Mouse (Mus musculus) heart, adult 2 months (tissue): ENCODE data around the gene Olfr1428. TPM values are rescaled to one million over a fixed set of nuclear protein-coding genes. Genes with fewer than 3 reads are reported as not detected.
"Not testable (repeated sequence)": the region's sequence is repeated elsewhere in the genome, so short reads cannot be mapped to it uniquely, and the experiment has no call there.

Source experiments
- DNase-seq, 2 experiments: peaks; one replicate each; pipeline ENCODE4 v3.0.0; 2021
- H3K27ac ChIP-seq: fragments of 200-600 bp; 2 replicates; pipeline ENCODE4 v1.8.1; 2022
- H3K27me3 ChIP-seq: fragments of 200-500 bp; 2 replicates; pipeline ENCODE4 v1.6.1; 2012; ENCODE audit warnings: mild to moderate bottlenecking, low read length, inconsistent platforms, mixed read lengths; ENCODE audit not compliant: control insufficient read depth, insufficient read depth
- H3K36me3 ChIP-seq: fragments of 200-500 bp; 2 replicates; pipeline ENCODE4 v1.6.1; 2012; ENCODE audit warnings: low read length, inconsistent platforms; ENCODE audit not compliant: control insufficient read depth, insufficient read depth
- H3K4me1 ChIP-seq: fragments of 200-500 bp; 2 replicates; pipeline ENCODE4 v1.6.1; 2011; ENCODE audit warnings: low read length; ENCODE audit not compliant: control insufficient read depth, insufficient read depth
- H3K4me3 ChIP-seq: fragments of 200-600 bp; 2 replicates; pipeline ENCODE4 v1.8.1; 2022
- H3K79me2 ChIP-seq: fragments of 200-500 bp; replicated peaks from 2 replicates; pipeline ENCODE4 v1.6.1; 2012; ENCODE audit warnings: mild to moderate bottlenecking, inconsistent platforms, low read length, moderate library complexity, mixed read lengths; ENCODE audit not compliant: control insufficient read depth, insufficient read depth
- H3K9ac ChIP-seq: fragments of 200-500 bp; 2 replicates; pipeline ENCODE4 v1.6.1; 2012; ENCODE audit warnings: low read depth, mild to moderate bottlenecking, control low read depth, inconsistent platforms, low read length, mixed read lengths
- CTCF ChIP-seq: fragments of 200-600 bp; IDR thresholded peaks from 2 replicates; pipeline ENCODE4 v1.8.1; 2022; ENCODE audit warnings: antibody characterized with exemption, mild to moderate bottlenecking, moderate library complexity
- EP300 ChIP-seq: fragments of 200-500 bp; IDR thresholded peaks from 2 replicates; pipeline ENCODE4 v1.6.1; 2011; ENCODE audit warnings: low read depth, low read length, control low read depth; ENCODE audit not compliant: insufficient read depth
- POLR2A ChIP-seq: fragments of 200-500 bp; IDR thresholded peaks from 2 replicates; pipeline ENCODE4 v1.6.1; 2011; ENCODE audit warnings: mild to moderate bottlenecking, low read depth, low read length, control low read depth; ENCODE audit not compliant: insufficient read depth
- WGBS: fragments of 180-500 bp; shearing (Covaris S2); methylation state at CpG from one replicate; pipeline ENCODE4 v1.1.7; 2018; 5-methylcytosine and 5-hydroxymethylcytosine counted together
- intact Hi-C: fragments of 180-260 bp; cut with DNase I; formaldehyde crosslinking; loops from one replicate; pipeline ENCODE4 v1.15.1; 2025
- polyA plus RNA-seq: library from polyadenylated mRNA; depleted of rRNA; stranded (reverse); fragments of >200 nt; gene quantifications from 2 replicates; pipeline ENCODE4 v1.2.3, GENCODE M21; 2012; rRNA removed
- total RNA-seq, 2 experiments: library from RNA; stranded (reverse); gene quantifications; 2 replicates each; pipeline ENCODE4 v1.2.3; 2021

Olfr1428 gene
- total and polyA plus RNA-seq, 3 experiments, result not detected

GRCm38 (mm10) chr19:12104541-12104940 is 11.2 kb downstream of the Olfr1428 start:
- no peaks in the 10 kb centered on the region for H3K27me3 ChIP-seq
- WGBS, result 40% methylated on average over 1 of the region's 1 CpGs

DNA sequence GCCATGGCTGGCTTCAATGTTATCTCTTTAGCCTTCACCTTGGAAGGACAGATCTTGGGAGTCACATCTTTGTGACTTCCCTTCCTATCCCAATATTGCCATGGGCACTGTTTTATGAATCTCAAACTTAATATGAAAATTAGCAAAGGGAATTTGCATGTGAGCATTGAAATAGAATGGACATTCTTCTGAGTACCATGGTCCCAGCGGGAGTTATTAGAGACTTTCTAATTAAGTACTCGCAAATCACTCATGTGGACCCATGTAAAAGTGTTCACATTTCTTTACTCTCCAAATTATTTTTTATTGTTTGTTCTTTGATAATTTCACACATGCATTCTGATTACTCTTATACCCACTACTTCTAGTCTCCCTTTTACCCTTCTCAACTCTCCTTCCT is 12.5 kb downstream of the Olfr1428 start, which contains the start of gene Olfr1427:
Gene Olfr1427 (minus strand): TSS at position 101 of the 400 bp plus-strand sequence.
- Histone ChIP-seq H3K9ac (no peak within 1 kb of the TSS), H3K27me3 (no peaks in the 10 kb centered on the region), H3K4me1 (no peaks in the 10 kb centered on the region), H3K27ac (no peak within 1 kb of the TSS), H3K79me2 (no peaks in the 10 kb centered on the region), H3K36me3 (no peaks in the 10 kb centered on the region), H3K4me3 (no peak within 1 kb of the TSS)
- intact Hi-C loops, result no loop called here
- DNase-seq, result no peak
- TF ChIP-seq EP300 (no peak), CTCF (no peak), POLR2A (no peak)
- WGBS, result 90% methylated on average over 2 of the region's 2 CpGs

More at GRCm38 (mm10) chr19:12104541-12104940, 11.2 kb downstream of the Olfr1428 start:
- no peaks in the 10 kb centered on the region for H3K36me3 ChIP-seq
- H3K9ac ChIP-seq, result no peak overlapping the region
- no peaks in the 10 kb centered on the region for H3K79me2 ChIP-seq
- DNase-seq, result no peak
- no peak for TF ChIP-seq EP300
- no peak for TF ChIP-seq POLR2A
- TF ChIP-seq CTCF, result no peak
- intact Hi-C loops, result no loop called here
- H3K4me1 ChIP-seq, result no peaks in the 10 kb centered on the region
- no peak overlapping the region for H3K27ac ChIP-seq
- no peak overlapping the region for H3K4me3 ChIP-seq

- Histone ChIP-seq H3K27ac (no peak within 1 kb of the TSS), H3K9ac (no peak within 1 kb of the TSS), H3K27me3 (no peaks in the 10 kb centered on the region), H3K36me3 (no peaks in the 10 kb centered on the region), H3K79me2 (no peaks in the 10 kb centered on the region), H3K4me3 (no peak within 1 kb of the TSS), H3K4me1 (no peaks in the 10 kb centered on the region)
- intact Hi-C loops, result no loop called here
- no peak for DNase-seq
- TF ChIP-seq EP300 (no peak), CTCF (no peak), POLR2A (no peak)
- 59% methylated on average over 1 of the region's 1 CpGs for WGBS
These were observed 23.8 kb downstream of the Olfr1428 start, which contains the start of gene Olfr1426 for GRCm38 (mm10) chr19:12091913-12092312. Gene Olfr1426 (minus strand): TSS chr19:12092013.

- H3K27me3 ChIP-seq, H3K4me1 ChIP-seq, H3K79me2 ChIP-seq, H3K4me3 ChIP-seq, intact Hi-C loops, H3K9ac ChIP-seq, H3K27ac ChIP-seq, DNase-seq, H3K36me3 ChIP-seq: not testable (repeated sequence)
- WGBS, result 78% methylated on average over 4 of the region's 4 CpGs
These were observed 38.1 kb downstream of the Olfr1428 start, which contains the start of gene Olfr1425 for GRCm38 (mm10) chr19:12077631-12078030. Gene Olfr1425 (minus strand): TSS chr19:12077731.

DNA sequence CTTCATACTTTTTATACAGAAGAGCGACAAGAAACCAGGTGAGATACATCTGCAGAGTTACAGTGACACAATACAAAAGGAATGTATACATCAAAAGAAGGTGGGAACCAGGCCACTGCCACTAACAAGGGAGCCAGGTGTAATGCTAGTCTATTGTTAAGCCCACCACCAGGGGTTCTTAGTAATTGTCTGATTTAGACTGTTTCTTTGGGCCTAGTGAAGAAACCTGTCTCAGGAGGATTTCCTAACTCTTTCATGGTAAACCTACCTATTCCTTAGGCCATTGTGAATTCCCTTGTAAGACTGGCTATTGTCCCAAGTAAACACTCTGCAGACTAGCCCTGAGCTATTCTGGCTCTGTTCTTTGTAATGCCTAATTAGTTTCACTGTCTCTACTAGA is 46.2 kb downstream of the Olfr1428 start:
- WGBS, result 55% methylated on average over 1 of the region's 1 CpGs
- H3K27me3 ChIP-seq, DNase-seq, intact Hi-C loops, H3K79me2 ChIP-seq, H3K4me3 ChIP-seq, H3K9ac ChIP-seq, H3K36me3 ChIP-seq, H3K27ac ChIP-seq, H3K4me1 ChIP-seq: not testable (repeated sequence)

GRCm38 (mm10) chr19:12067806-12068205 is 47.9 kb downstream of the Olfr1428 start:
- H3K79me2 ChIP-seq, H3K4me3 ChIP-seq, DNase-seq, H3K27ac ChIP-seq, H3K9ac ChIP-seq, H3K36me3 ChIP-seq, H3K27me3 ChIP-seq, intact Hi-C loops, H3K4me1 ChIP-seq: not testable (repeated sequence)
- WGBS, result 47% methylated on average over 1 of the region's 1 CpGs

- H3K27me3 ChIP-seq, intact Hi-C loops, H3K4me3 ChIP-seq, H3K4me1 ChIP-seq, H3K79me2 ChIP-seq, DNase-seq, H3K9ac ChIP-seq, H3K36me3 ChIP-seq, H3K27ac ChIP-seq: not testable (repeated sequence)
- WGBS, result 89% methylated on average over 1 of the region's 1 CpGs
These were observed 53.1 kb downstream of the Olfr1428 start, which contains the start of gene Olfr1424 for GRCm38 (mm10) chr19:12062582-12062981. Gene Olfr1424 (minus strand): TSS chr19:12062682.

Other genes starting within 250 kb of the Olfr1428 start
- gene Olfr1419, start 240.8 kb downstream of the Olfr1428 start, total RNA-seq, result not detected
- not detected in 2 replicates for gene Olfr1419, start 240.8 kb downstream of the Olfr1428 start, polyA plus RNA-seq
- not detected for gene Olfr1420, start 229.3 kb downstream of the Olfr1428 start, total RNA-seq
- not detected in 2 replicates for gene Olfr1420, start 229.3 kb downstream of the Olfr1428 start, polyA plus RNA-seq
- gene Patl1, start 203.5 kb downstream of the Olfr1428 start, total RNA-seq, result 10 to 100 TPM; 28.6 to 32.7 TPM
- gene Patl1, start 203.5 kb downstream of the Olfr1428 start, polyA plus RNA-seq, result 19.3 and 23.2 TPM in 2 replicates
- 10 to 100 TPM; 81.7 to 95.1 TPM for gene Osbp, start 150.0 kb downstream of the Olfr1428 start, total RNA-seq
- gene Osbp, start 150.0 kb downstream of the Olfr1428 start, polyA plus RNA-seq, result 33.8 and 57.2 TPM in 2 replicates
- gene Olfr1423, start 74.6 kb downstream of the Olfr1428 start, total RNA-seq, result not detected
- gene Olfr1423, start 74.6 kb downstream of the Olfr1428 start, polyA plus RNA-seq, result not detected in 2 replicates
- not detected for gene Olfr1424, start 53.2 kb downstream of the Olfr1428 start, total RNA-seq
- gene Olfr1424, start 53.2 kb downstream of the Olfr1428 start, polyA plus RNA-seq, result not detected in 2 replicates
- gene Olfr1425, start 38.2 kb downstream of the Olfr1428 start, total RNA-seq, result not detected
- gene Olfr1425, start 38.2 kb downstream of the Olfr1428 start, polyA plus RNA-seq, result not detected in 2 replicates
- gene Olfr1426, start 23.9 kb downstream of the Olfr1428 start, total RNA-seq, result not detected
- not detected in 2 replicates for gene Olfr1426, start 23.9 kb downstream of the Olfr1428 start, polyA plus RNA-seq
- not detected for gene Olfr1427, start 12.6 kb downstream of the Olfr1428 start, total RNA-seq
- gene Olfr1427, start 12.6 kb downstream of the Olfr1428 start, polyA plus RNA-seq, result not detected in 2 replicates
- not detected for gene Olfr76, start 7.3 kb upstream of the Olfr1428 start, total RNA-seq
- gene Olfr76, start 7.3 kb upstream of the Olfr1428 start, polyA plus RNA-seq, result not detected in 2 replicates
- not detected for gene Olfr1555-ps1, start 54.2 kb upstream of the Olfr1428 start, total RNA-seq
- gene Olfr1555-ps1, start 54.2 kb upstream of the Olfr1428 start, polyA plus RNA-seq, result not detected in 2 replicates
- not detected for gene Olfr1431, start 84.7 kb upstream of the Olfr1428 start, total RNA-seq
- gene Olfr1431, start 84.7 kb upstream of the Olfr1428 start, polyA plus RNA-seq, result not detected in 2 replicates
- gene Olfr1432, start 116.7 kb upstream of the Olfr1428 start, total RNA-seq, result not detected
- gene Olfr1432, start 116.7 kb upstream of the Olfr1428 start, polyA plus RNA-seq, result not detected in 2 replicates
- gene Olfr262, start 125.8 kb upstream of the Olfr1428 start, total RNA-seq, result not detected
- gene Olfr262, start 125.8 kb upstream of the Olfr1428 start, polyA plus RNA-seq, result not detected in 2 replicates
- not detected for gene Olfr235, start 145.1 kb upstream of the Olfr1428 start, total RNA-seq
- not detected in 2 replicates for gene Olfr235, start 145.1 kb upstream of the Olfr1428 start, polyA plus RNA-seq
- not detected for gene Olfr1434, start 164.0 kb upstream of the Olfr1428 start, total RNA-seq
- not detected in 2 replicates for gene Olfr1434, start 164.0 kb upstream of the Olfr1428 start, polyA plus RNA-seq
- gene Olfr1436, start 183.2 kb upstream of the Olfr1428 start, total RNA-seq, result not detected
- not detected in 2 replicates for gene Olfr1436, start 183.2 kb upstream of the Olfr1428 start, polyA plus RNA-seq
- not detected for gene Olfr1437, start 209.2 kb upstream of the Olfr1428 start, total RNA-seq
- gene Olfr1437, start 209.2 kb upstream of the Olfr1428 start, polyA plus RNA-seq, result not detected in 2 replicates
- not detected for gene Olfr1438-ps1, start 220.0 kb upstream of the Olfr1428 start, total RNA-seq
- not detected in 2 replicates for gene Olfr1438-ps1, start 220.0 kb upstream of the Olfr1428 start, polyA plus RNA-seq